Mouse (Mus musculus) embryonic facial prominence, embryonic 12.5 days (tissue): ENCODE measurements around the gene Ssbp4. TPM values are rescaled to one million over a fixed set of nuclear protein-coding genes. Genes with fewer than 3 reads are reported as not detected.

ENCODE experiments used
- ATAC-seq: fragments of 200-750 bp; cut with Nextera tagmentation; 2 replicates; pipeline ENCODE4 v1.8.0; 2017; ENCODE audit not compliant: insufficient number of reproducible peaks, insufficient read depth, low FRiP score, low TSS enrichment
- H3K27ac ChIP-seq: fragments of 300-500 bp; sonication (generic); 2 replicates; pipeline ENCODE4 v1.5.1; 2016; ENCODE audit warnings: mild to moderate bottlenecking
- H3K27me3 ChIP-seq: fragments of 300-500 bp; sonication (generic); 2 replicates; pipeline ENCODE4 v1.6.1; 2016; ENCODE audit warnings: mild to moderate bottlenecking, moderate library complexity
- H3K36me3 ChIP-seq: fragments of 300-500 bp; sonication (generic); 2 replicates; pipeline ENCODE4 v1.6.1; 2016; ENCODE audit warnings: mild to moderate bottlenecking
- H3K4me1 ChIP-seq: fragments of 300-500 bp; sonication (generic); 2 replicates; pipeline ENCODE4 v1.6.1; 2016
- H3K4me2 ChIP-seq: fragments of 300-500 bp; sonication (generic); replicated peaks from 2 replicates; pipeline ENCODE4 v1.6.1; 2016; ENCODE audit warnings: mild to moderate bottlenecking, moderate library complexity
- H3K4me3 ChIP-seq: fragments of 300-500 bp; sonication (generic); 2 replicates; pipeline ENCODE4 v1.5.1; 2016; ENCODE audit warnings: mild to moderate bottlenecking
- H3K9ac ChIP-seq: fragments of 300-500 bp; sonication (generic); 2 replicates; pipeline ENCODE4 v1.6.1; 2016; ENCODE audit warnings: mild to moderate bottlenecking, moderate library complexity
- H3K9me3 ChIP-seq: fragments of 300-500 bp; sonication (generic); 2 replicates; pipeline ENCODE4 v1.6.1; 2016; ENCODE audit warnings: mild to moderate bottlenecking, moderate library complexity
- WGBS: fragments of 180-500 bp; shearing (Covaris S2); methylation state at CpG from one replicate; pipeline ENCODE4 v1.1.7; 2016; 5-methylcytosine and 5-hydroxymethylcytosine counted together
- polyA plus RNA-seq: library from polyadenylated mRNA; unstranded; fragments of >200 nt; fragmentation: Nextera tagmentation; extraction: Ambion mirVana; gene quantifications from 2 replicates; pipeline ENCODE4 v1.2.1, GENCODE M21; 2016

Ssbp4 gene
- polyA plus RNA-seq, 1 experiment from 2014 or later = 134 TPM

DNA sequence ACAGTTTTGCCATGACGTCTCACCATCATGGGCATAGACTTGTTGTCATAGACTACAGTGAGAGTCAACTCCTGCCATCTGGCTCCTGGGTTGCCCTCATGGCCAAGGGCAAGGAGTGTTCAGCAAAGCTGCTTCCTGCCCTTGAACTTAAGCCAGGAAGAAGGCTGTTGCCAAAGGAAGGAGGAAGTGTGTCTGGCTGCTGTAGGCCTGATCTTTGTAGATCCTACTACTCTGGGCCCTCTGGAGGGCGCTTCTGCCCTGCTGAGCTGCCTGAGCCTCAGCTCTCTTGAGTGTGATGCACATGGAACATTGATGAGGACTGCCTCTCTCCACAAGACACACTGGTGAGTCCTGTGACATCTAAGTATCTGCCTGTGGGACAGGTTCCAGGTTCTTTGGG is 48.6 kb downstream of the Ssbp4 start:
- WGBS = 94% methylated on average over 2 of the region's 2 CpGs
- Histone ChIP-seq H3K9me3 (no peaks in the 10 kb centered on the region), H3K4me3 (no peak overlapping the region), H3K4me2 (no peak overlapping the region), H3K27ac (no peak overlapping the region), H3K27me3 (no peaks in the 10 kb centered on the region), H3K36me3 (no peaks in the 10 kb centered on the region), H3K4me1 (no peaks in the 10 kb centered on the region), H3K9ac (no peak overlapping the region)
- ATAC-seq = no peak

DNA sequence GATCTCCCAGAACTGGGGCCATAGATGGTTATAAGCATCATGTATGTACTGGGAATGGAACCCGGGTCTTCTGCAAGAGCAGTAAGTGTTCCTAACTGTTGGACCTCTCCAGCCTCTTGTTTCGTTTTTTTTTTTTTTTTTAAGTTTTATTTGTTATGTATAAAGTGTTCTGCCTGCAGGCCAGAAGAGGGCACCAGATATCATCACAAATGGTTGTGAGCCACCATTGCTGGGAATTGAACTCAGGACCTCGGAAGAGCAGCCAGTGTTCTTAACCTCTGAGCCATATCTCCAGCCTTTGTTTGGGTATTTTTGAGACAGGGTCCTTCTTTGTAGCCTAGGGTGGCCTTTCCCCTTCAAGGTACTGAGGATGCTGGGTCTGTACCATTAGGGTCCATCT is 49.7 kb downstream of the Ssbp4 start:
- Histone ChIP-seq H3K4me2 (no peak overlapping the region), H3K9me3 (no peaks in the 10 kb centered on the region), H3K27me3 (no peaks in the 10 kb centered on the region), H3K4me1 (no peaks in the 10 kb centered on the region), H3K36me3 (no peaks in the 10 kb centered on the region; the same call in 1 of the 2 replicates), H3K9ac (no peak overlapping the region), H3K4me3 (no peak overlapping the region), H3K27ac (no peak overlapping the region)
- ATAC-seq = no peak
- WGBS = 71% methylated on average over 3 of the region's 3 CpGs

DNA sequence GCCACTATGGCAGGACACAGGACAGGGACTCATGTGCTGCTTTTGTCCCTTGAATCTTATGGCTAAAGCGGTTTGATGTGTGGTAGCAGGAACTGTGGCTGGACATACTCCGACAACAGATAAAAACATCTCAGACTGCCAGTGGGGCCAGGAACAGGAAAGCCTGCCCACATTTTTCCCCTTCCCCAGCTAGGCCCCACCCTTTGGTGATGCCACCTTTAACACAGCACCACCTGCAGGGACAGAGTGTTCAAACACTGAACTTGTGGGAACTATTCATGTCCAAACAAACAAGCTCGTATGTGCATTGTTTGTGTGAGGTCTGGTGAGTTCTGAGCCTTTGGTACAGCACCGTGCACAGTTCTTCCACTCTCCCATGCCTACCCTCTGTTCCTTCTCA is 50.3 kb downstream of the Ssbp4 start:
- no peak overlapping the region for H3K9ac ChIP-seq
- H3K27ac ChIP-seq = no peak overlapping the region
- no peak overlapping the region for H3K4me3 ChIP-seq
- H3K4me1 ChIP-seq = no peaks in the 10 kb centered on the region
- ATAC-seq = no peak
- H3K9me3 ChIP-seq = no peaks in the 10 kb centered on the region
- no peaks in the 10 kb centered on the region; the same call in 1 of the 2 replicates for H3K36me3 ChIP-seq
- no peaks in the 10 kb centered on the region for H3K27me3 ChIP-seq
- no peak overlapping the region for H3K4me2 ChIP-seq
- 79% methylated on average over 4 of the region's 4 CpGs for WGBS

DNA sequence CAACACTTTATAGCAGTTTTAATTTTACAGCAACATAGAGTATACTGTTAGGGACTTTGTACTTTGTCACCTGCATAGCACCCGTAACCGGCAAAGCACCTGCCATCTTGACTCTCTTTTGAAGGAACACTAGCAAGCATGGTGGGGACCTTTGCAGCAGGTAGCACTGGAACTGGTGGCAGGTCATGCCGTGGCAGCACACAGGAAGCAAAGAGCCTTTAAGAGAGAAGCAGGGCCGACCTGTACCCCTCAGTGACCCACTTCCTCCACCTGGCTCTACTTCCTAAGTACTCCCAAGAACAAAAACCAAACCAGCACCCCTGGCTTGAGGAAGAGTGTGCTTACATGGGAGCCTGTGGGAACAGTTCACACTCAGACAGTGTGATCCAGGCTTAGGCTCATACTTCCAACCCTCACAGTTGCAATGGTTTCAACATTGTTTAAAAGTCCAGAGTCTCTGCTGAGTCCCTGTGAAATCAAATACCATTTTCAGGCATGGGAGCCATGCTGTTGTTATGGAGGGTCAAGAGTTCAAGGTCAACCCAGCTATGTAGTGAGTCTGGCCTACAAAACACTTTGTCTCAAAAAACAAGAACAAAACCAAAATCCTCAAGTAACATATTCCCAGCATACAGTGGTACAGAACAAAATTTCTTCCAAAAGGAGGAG is 53.5 kb downstream of the Ssbp4 start:
- WGBS = 91% methylated on average over 4 of the region's 4 CpGs
- Histone ChIP-seq H3K4me3 (no peak overlapping the region), H3K4me1 (no peaks in the 10 kb centered on the region), H3K9me3 (no peaks in the 10 kb centered on the region), H3K27me3 (no peaks in the 10 kb centered on the region), H3K4me2 (no peak overlapping the region), H3K36me3 (no peaks in the 10 kb centered on the region; the same call in 1 of the 2 replicates), H3K9ac (no peak overlapping the region), H3K27ac (no peak overlapping the region)
- no peak for ATAC-seq

DNA sequence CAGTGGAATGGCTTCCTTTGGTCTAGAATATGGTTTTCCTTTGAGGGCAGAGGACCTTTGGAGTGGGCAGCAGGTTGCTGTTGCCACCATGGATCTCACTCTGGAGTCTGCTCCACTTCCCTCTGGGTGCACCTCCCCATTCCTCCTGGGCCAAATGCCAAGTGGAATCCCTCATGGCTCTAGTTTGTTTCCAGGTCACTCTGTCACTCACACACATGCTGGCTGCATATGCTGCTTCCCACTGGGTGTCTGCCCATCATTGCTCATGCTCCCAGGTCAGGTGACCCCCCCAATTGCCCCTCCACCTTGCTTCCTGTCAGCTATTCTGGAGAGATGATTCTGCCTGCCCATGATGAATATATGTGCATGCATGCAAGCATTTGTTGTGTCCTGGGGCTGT is 54.9 kb downstream of the Ssbp4 start:
- H3K4me2 ChIP-seq = no peak overlapping the region
- peaks cover 3% of the 10 kb centered on the region; the same call in 1 of the 2 replicates for H3K36me3 ChIP-seq
- H3K27me3 ChIP-seq = no peaks in the 10 kb centered on the region
- H3K9ac ChIP-seq = no peak overlapping the region
- no peaks in the 10 kb centered on the region for H3K9me3 ChIP-seq
- no peak for ATAC-seq
- H3K27ac ChIP-seq = no peak overlapping the region
- H3K4me3 ChIP-seq = no peak overlapping the region
- H3K4me1 ChIP-seq = no peaks in the 10 kb centered on the region

DNA sequence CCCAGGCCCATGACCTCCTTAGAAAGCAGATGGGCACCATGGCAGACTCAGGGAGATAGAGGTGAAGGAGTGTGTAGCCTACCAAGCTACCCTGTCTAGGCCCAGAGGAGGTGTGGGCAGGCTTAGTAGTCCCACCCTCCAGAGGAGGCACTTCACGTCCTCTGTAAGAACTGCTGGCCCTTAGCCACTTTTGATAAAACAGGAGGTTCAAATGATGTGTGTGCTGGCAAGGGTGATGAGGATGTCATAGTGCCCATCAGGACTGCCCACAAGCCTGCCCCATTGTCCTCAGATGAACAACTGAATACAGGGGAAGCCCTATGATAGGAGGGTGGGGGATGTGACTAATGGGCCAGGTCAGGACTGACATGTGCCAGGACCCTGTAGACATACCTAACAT is 55.8 kb downstream of the Ssbp4 start:
- WGBS = 83% methylated on average over 1 of the region's 1 CpGs
- Histone ChIP-seq H3K27ac (no peak overlapping the region), H3K9ac (no peak overlapping the region), H3K4me3 (no peak overlapping the region), H3K4me1 (no peaks in the 10 kb centered on the region), H3K4me2 (no peak overlapping the region), H3K27me3 (no peaks in the 10 kb centered on the region), H3K9me3 (no peaks in the 10 kb centered on the region), H3K36me3 (peaks cover 3% of the 10 kb centered on the region; the same call in 1 of the 2 replicates)
- no peak for ATAC-seq

DNA sequence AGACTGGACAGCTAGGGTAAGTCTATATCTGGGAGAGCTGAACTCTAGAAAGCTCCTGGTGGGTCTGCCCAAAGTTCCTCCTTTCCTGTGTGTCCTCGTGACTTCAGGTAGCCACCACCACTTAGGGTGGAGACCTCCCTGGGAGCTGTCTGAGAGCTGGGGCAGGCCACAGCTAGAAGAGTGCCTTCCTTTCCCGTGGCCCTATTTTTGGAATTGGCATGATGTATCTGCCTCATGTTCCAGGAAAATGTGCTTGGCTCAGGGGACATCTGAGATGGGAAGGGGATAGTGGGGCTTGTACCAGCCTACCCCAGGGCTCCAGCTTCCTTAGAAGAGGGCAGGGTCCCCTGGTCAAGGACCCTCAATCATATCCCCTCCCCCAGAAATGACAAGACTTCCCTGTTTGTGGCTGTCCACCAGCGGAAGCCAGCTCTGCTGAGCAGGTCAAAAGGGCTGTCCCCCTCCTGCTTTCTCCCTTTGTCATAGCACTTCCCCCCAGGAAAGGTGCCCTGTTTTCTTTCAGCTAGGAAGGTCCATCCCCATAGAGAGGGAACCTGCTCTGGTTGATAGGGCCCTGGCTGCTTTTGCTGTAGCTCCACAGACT is 57.0 kb downstream of the Ssbp4 start:
- Histone ChIP-seq H3K27me3 (no peaks in the 10 kb centered on the region), H3K4me2 (no peak overlapping the region), H3K9ac (no peak overlapping the region), H3K27ac (no peak overlapping the region), H3K9me3 (no peaks in the 10 kb centered on the region), H3K4me3 (no peak overlapping the region), H3K4me1 (no peaks in the 10 kb centered on the region), H3K36me3 (peaks cover 3% of the 10 kb centered on the region; the same call in 1 of the 2 replicates)
- WGBS = 67% methylated on average over 3 of the region's 3 CpGs
- no peak for ATAC-seq

DNA sequence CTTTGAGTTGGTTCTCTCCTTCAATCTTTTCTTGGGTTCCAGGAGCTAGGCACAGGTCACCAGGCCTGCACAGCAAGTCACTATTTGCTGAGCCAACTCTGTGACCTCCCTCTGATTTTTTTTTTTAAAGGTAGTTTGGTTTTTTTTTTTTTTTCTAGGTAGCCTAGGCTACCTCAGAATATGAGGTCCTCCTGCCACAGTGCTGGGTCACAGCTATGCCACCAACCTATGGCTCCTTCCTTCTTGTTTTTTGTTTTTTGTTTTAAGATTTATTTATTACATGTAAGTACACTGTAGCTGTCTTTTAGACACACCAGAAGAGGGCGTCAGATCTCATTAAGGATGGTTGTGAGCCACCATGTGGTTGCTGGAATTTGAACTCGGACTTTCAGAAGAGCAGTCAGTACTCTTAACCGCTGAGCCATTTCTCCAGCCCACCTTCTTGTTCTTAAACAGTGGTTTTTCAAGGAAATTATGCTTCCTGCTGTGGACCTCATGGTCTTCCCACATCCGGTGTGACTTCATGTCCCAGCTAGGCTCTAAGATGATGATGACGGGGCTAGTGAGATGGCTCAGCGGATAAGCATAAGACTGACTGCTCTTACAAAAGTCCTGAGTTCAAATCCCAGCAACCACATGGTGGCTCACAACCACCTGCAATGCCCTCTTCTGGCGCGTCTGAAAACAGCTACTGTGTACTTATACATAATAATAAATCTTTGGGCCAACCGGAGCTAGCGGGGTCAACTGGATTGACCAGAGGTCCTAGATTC is 59.1 kb downstream of the Ssbp4 start:
- Histone ChIP-seq H3K4me1 (no peaks in the 10 kb centered on the region), H3K9me3 (no peaks in the 10 kb centered on the region), H3K4me3 (no peak overlapping the region), H3K4me2 (no peak overlapping the region), H3K27me3 (no peaks in the 10 kb centered on the region), H3K36me3 (0 out of 2 replicates have a peak, but pooled peaks cover 3% of the 10 kb centered on the region), H3K27ac (no peak overlapping the region), H3K9ac (no peak overlapping the region)
- 95% methylated on average over 10 of the region's 10 CpGs for whole genome bisulfite sequencing
- ATAC-seq = no peak

DNA sequence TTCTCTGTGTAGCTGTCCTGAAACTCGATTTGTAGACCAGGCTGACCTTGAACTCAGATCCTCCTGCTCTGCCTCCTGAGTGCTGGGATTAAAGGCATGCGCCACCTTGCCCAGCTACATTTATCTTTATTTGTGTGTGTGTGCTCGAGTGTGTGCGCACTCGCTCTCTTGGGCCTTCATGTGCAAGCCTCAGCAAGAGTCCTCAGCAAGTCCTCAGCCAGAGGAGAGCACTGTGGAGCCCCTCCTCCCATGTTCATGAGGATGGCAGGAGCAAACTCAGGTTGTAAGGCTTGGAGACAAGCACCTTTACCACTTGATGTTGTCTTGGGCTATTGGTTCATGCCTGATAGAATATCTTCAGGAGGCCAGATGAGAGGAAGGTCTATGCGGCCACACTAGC is 60.9 kb downstream of the Ssbp4 start:
- H3K27ac ChIP-seq = no peak overlapping the region
- no peak overlapping the region for H3K4me3 ChIP-seq
- H3K9ac ChIP-seq = no peak overlapping the region
- H3K4me2 ChIP-seq = no peak overlapping the region
- no peaks in the 10 kb centered on the region for H3K9me3 ChIP-seq
- H3K4me1 ChIP-seq = no peaks in the 10 kb centered on the region
- no peak for ATAC-seq
- H3K36me3 ChIP-seq = 0 out of 2 replicates have a peak, but pooled peaks cover 3% of the 10 kb centered on the region
- H3K27me3 ChIP-seq = no peaks in the 10 kb centered on the region
- WGBS = 88% methylated on average over 6 of the region's 6 CpGs

Other genes with a start within 250 kb of the Ssbp4 start
- gene Comp, start 235.3 kb downstream of the Ssbp4 start, polyA plus RNA-seq = 0.61 and 1.4 TPM in 2 replicates
- 22.1 and 24.1 TPM in 2 replicates for gene Crtc1, start 169.3 kb downstream of the Ssbp4 start, polyA plus RNA-seq
- 27.7 and 29.6 TPM in 2 replicates for gene Klhl26, start 131.9 kb downstream of the Ssbp4 start, polyA plus RNA-seq
- 27.1 and 29.6 TPM in 2 replicates for gene Tmem59l, start 121.5 kb downstream of the Ssbp4 start, polyA plus RNA-seq
- 70.1 and 74.4 TPM in 2 replicates for gene Crlf1, start 115.7 kb downstream of the Ssbp4 start, polyA plus RNA-seq
- 145 and 146 TPM in 2 replicates for gene Rex1bd, start 102.1 kb downstream of the Ssbp4 start, polyA plus RNA-seq
- 863 and 916 TPM in 2 replicates for gene Uba52, start 98.1 kb downstream of the Ssbp4 start, polyA plus RNA-seq
- 306 and 327 TPM in 2 replicates for gene Fkbp8, start 81.1 kb downstream of the Ssbp4 start, polyA plus RNA-seq
- 53.0 and 54.7 TPM in 2 replicates for gene Kxd1, start 80.9 kb downstream of the Ssbp4 start, polyA plus RNA-seq
- 19.1 TPM in 2 replicates for gene Ell, start 69.4 kb downstream of the Ssbp4 start, polyA plus RNA-seq
- gene Isyna1, start 14.5 kb downstream of the Ssbp4 start, polyA plus RNA-seq = 185 and 195 TPM in 2 replicates
- 1.1 and 1.2 TPM in 2 replicates for gene Lrrc25, start 7.3 kb upstream of the Ssbp4 start, polyA plus RNA-seq
- gene Gdf15, start 23.6 kb upstream of the Ssbp4 start, polyA plus RNA-seq = not detected in 2 replicates
- gene Pgpep1, start 51.5 kb upstream of the Ssbp4 start, polyA plus RNA-seq = 59.5 and 70.4 TPM in 2 replicates
- gene Lsm4, start 64.4 kb upstream of the Ssbp4 start, polyA plus RNA-seq = 303 and 326 TPM in 2 replicates
- 142 and 150 TPM in 2 replicates for gene Jund, start 90.1 kb upstream of the Ssbp4 start, polyA plus RNA-seq
- not detected in 2 replicates for gene Iqcn, start 94.6 kb upstream of the Ssbp4 start, polyA plus RNA-seq
- gene Gm3336, start 109.7 kb upstream of the Ssbp4 start, polyA plus RNA-seq = not detected in 2 replicates
- 0.17 and 0.29 TPM in 2 replicates for gene Pde4c, start 114.8 kb upstream of the Ssbp4 start, polyA plus RNA-seq
- 27.0 and 27.6 TPM in 2 replicates for gene Rab3a, start 145.8 kb upstream of the Ssbp4 start, polyA plus RNA-seq
- 32.7 and 35.7 TPM in 2 replicates for gene Mpv17l2, start 152.1 kb upstream of the Ssbp4 start, polyA plus RNA-seq
- gene Pik3r2, start 167.8 kb upstream of the Ssbp4 start, polyA plus RNA-seq = 76.8 and 78.0 TPM in 2 replicates
- 13.7 and 13.9 TPM in 2 replicates for gene Mast3, start 196.2 kb upstream of the Ssbp4 start, polyA plus RNA-seq
- 0.13 TPM in 1 of 2 replicates, not detected in the other for gene Il12rb1, start 199.6 kb upstream of the Ssbp4 start, polyA plus RNA-seq
- 6.9 and 7.5 TPM in 2 replicates for gene Arrdc2, start 230.8 kb upstream of the Ssbp4 start, polyA plus RNA-seq